Mouse (Mus musculus): ENCODE measurements at regions not wholly inside any gene's neighbourhood (a gene's known extent, or its start where the extent isn't known, plus 50 kb on each side); places are given as distances from the start of the nearest gene placed in this dataset.
A peak's percentile ranks its signal among the peaks of the same experiment; 100 is the strongest.

- DNase-seq (ENCODE audit: low read depth): no peak
Measured at GRCm38 (mm10) chr7:115192992-115193761, 449.7 kb downstream of the Insc start.

GRCm38 (mm10) chr7:115204916-115205315 is 461.4 kb downstream of the Insc start:
- DNase-seq (ENCODE audit: low read depth): no peak

- no peak for DNase-seq (ENCODE audit: low read depth)
Measured at GRCm38 (mm10) chr7:115206479-115207134, 463.1 kb downstream of the Insc start.

- no peak for DNase-seq (ENCODE audit: low read depth)
Measured at GRCm38 (mm10) chr7:115208781-115209180, 465.3 kb downstream of the Insc start.

- DNase-seq (ENCODE audit: low read depth): no peak
Measured at GRCm38 (mm10) chr7:115210012-115210411, 466.5 kb downstream of the Insc start.

GRCm38 (mm10) chr7:115216838-115217237 is 473.3 kb downstream of the Insc start:
- peak; percentile 79 for DNase-seq (ENCODE audit: low read depth)

GRCm38 (mm10) chr7:115217255-115217654 is 473.8 kb downstream of the Insc start:
- DNase-seq (ENCODE audit: low read depth): no peak

- no peak for DNase-seq (ENCODE audit: low read depth)
Measured at GRCm38 (mm10) chr7:115217712-115218111, 474.2 kb downstream of the Insc start.

GRCm38 (mm10) chr7:115218596-115219180 is 475.2 kb downstream of the Insc start:
- DNase-seq (ENCODE audit: low read depth): no peak

- no peak for DNase-seq (ENCODE audit: low read depth)
Measured at GRCm38 (mm10) chr7:115222642-115223041, 479.1 kb downstream of the Insc start.

GRCm38 (mm10) chr7:115230525-115230924 is 487.0 kb downstream of the Insc start:
- no peak for DNase-seq (ENCODE audit: low read depth)

GRCm38 (mm10) chr7:115233850-115234436 is 490.4 kb downstream of the Insc start:
- DNase-seq (ENCODE audit: low read depth): no peak

- DNase-seq (ENCODE audit: low read depth): no peak
Measured at GRCm38 (mm10) chr7:115237131-115237530, 493.6 kb downstream of the Insc start.

GRCm38 (mm10) chr7:115251591-115252369 is 508.3 kb downstream of the Insc start:
- no peak for DNase-seq (ENCODE audit: low read depth)

- DNase-seq (ENCODE audit: low read depth): no peak
Measured at GRCm38 (mm10) chr7:115252370-115252750, 508.9 kb downstream of the Insc start.

GRCm38 (mm10) chr7:115258626-115259025 is 515.1 kb downstream of the Insc start:
- DNase-seq (ENCODE audit: low read depth): no peak

GRCm38 (mm10) chr7:115263082-115263481 is 519.6 kb downstream of the Insc start:
- no peak for DNase-seq (ENCODE audit: low read depth)

GRCm38 (mm10) chr7:115266141-115266540 is 522.6 kb downstream of the Insc start:
- no peak for DNase-seq (ENCODE audit: low read depth)

GRCm38 (mm10) chr7:115270803-115271202 is 527.3 kb downstream of the Insc start:
- no peak for DNase-seq (ENCODE audit: low read depth)

- DNase-seq (ENCODE audit: low read depth): no peak
Measured at GRCm38 (mm10) chr7:115274836-115275235, 531.3 kb downstream of the Insc start.

- no peak for DNase-seq (ENCODE audit: low read depth)
Measured at GRCm38 (mm10) chr7:115290801-115291417, 547.4 kb downstream of the Insc start.

Data from c-Kit-positive CD71-negative TER-119-negative erythroid progenitor cells, embryonic 14.5 days (primary cell).